Mouse (Mus musculus): Measurements from ENCODE around the gene Ebf1.

The Ebf1 gene

DNA sequence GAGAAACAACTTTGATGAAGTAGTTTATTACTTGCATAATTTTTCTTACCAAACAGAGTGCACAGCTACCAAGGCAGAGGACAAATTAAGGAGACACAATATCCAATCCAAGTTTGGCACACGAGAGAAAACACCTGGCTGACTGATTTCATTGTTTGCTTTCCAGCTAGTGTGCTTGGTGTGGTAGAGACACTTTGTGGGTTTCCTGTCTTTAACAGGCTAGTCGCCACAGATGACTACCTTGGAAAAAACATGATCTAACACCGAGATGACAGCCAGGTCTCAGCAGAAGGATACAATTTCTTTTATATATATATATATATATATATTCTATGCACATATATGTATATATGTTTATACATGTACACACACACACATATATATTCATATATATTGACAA, 332.0 kb downstream of the Ebf1 start:
- DNase-seq (ENCODE audit: low read depth, low spot score), result no peak

DNA sequence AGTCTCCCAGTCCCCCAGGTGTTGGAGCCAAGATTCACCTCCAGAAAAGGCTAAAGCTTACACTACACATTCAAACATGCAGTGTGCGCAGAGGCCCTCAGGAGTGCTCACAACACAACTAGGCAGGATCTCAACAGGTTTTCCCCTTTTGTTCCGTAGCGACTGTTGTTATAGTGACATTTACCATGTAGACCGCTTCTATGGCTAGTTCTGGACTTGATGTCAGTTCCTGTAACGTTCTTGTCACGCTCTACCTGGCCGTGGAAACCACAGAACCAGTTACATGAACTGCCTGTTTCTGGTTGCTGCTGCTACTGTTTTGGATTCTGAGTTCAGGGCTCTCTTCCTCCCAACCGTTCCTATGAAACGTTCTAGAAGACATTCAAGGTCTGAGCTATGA, 333.2 kb downstream of the Ebf1 start:
- no peak for DNase-seq (ENCODE audit: low read depth, low spot score)

DNA sequence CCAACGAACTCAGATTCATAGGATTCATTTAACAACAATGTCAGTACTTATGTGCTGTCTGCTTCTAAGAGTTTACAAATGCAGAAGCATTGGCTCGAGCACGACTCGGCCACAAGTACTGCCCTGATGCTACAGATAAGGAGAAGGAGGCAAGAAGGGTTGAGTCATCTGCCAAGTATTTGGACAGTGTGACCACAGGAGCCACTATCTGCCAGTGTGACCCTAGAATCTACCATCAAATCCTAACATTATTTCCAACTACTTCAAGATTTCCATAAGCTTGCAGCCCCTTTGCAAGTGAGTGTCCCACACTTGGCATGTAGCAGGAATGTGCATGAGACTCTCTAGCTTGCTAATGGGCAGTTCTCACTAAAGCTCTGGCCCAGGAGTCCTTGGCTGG, 334.4 kb downstream of the Ebf1 start:
- no peak for DNase-seq (ENCODE audit: low read depth, low spot score)

GRCm38 (mm10) chr11:44953337-44953736, 336.2 kb downstream of the Ebf1 start:
- no peak for DNase-seq (ENCODE audit: low read depth, low spot score)

- no peak for DNase-seq (ENCODE audit: low read depth, low spot score)
Observed at GRCm38 (mm10) chr11:44953863-44954262, 336.7 kb downstream of the Ebf1 start.

DNA sequence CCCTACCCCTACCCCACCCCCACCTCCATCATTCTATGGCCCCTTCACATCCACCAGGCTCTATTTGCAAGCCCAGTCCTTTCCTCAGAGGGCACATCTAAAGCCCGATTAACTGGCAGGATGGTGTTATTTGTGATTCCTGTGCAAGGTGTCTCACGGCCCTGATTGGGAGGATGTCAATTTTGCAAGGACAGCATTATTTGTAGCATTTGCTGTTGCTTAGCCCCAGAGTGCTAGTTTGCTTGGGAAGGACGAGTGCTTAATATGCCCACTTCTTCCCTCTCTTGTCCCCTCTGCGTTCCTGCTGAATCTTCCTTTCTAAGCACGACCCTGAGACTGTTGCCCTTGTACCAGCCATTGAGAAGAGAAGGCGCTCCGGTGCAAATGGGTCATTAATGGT, 337.2 kb downstream of the Ebf1 start:
- DNase-seq (ENCODE audit: low read depth, low spot score), result no peak

DNA sequence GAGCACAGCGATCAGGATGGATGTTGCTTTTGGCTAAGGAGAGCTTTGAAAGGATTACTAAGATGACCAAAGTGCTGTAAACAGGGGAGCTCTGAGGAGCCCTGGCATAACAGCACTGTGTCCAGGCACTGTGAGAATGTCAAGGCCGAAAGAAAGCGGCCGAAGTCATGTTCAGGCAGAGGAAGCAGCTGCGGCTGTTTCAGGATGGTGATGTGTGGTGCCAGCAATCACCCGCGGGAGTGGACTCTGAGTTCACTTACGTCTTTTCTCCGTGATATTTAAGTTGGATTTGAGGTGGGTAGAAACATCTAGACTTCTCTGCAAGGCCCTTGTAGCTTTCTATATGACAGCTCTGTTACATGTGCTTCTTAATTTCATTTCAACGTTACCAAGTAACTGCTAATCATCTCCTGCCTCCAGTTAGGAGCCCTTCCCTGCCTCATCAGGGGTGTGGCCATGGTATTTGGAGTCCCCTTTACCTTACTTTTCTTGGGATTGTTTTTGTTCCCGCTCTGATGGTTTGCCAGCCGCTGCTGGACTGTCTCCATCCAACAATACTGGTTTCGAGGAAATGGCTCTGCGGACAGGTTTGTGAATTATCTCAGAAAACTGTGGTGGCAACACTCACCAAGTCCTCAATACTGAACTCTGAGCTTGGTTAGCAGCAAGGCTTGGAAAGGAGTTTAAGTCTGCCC, 345.8 kb downstream of the Ebf1 start:
- DNase-seq (ENCODE audit: low read depth, low spot score), result no peak

DNA sequence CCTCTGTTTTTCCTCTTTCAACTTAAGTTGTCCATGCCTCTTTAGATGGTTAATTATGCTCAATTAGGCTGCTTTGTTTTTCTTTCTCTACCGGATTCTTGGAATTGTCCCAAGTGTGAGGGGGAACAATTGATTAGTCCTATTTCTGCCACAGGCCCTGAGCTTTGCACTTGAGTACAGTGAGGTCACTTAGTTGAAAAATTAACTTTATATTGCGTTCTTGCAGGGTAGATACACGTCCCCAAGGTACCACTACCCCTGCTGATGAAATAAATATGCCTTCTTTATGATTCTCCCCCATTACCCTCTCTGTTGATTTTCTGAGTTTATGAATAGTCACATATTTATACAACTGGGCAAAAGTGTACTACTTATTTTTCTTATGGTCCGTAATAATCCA, 351.9 kb downstream of the Ebf1 start:
- no peak for DNase-seq (ENCODE audit: low read depth, low spot score)

- no peak for DNase-seq (ENCODE audit: low read depth, low spot score)
Observed at GRCm38 (mm10) chr11:44974271-44974670, 357.2 kb downstream of the Ebf1 start.

- peak; percentile 14 for DNase-seq (ENCODE audit: low read depth, low spot score)
Observed at GRCm38 (mm10) chr11:44975151-44975550, 358.0 kb downstream of the Ebf1 start.

- DNase-seq (ENCODE audit: low read depth, low spot score), result no peak
Observed at GRCm38 (mm10) chr11:44976254-44976802, 359.2 kb downstream of the Ebf1 start.

GRCm38 (mm10) chr11:44977921-44978397, 360.8 kb downstream of the Ebf1 start:
- DNase-seq (ENCODE audit: low read depth, low spot score), result no peak

DNA sequence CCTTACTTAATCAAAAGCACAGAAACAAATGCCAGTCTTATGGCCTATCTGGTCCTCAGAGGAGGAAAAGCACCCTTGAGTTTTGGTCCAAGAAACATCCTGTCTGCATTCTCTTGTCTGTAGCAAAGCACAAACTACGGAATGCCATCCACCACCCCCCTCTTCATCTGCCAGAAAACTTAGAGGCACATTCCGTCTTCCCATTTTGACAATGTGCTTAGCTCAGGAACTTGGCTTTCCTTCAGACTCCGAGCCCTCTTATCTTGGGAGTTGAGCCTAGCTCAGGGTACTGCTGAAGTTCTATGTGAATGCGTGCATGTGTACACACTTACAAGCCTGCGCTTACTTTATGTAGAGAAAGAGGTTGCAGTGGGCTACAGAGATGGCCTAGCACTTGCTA, 362.3 kb downstream of the Ebf1 start:
- no peak for DNase-seq (ENCODE audit: low read depth, low spot score)

- DNase-seq (ENCODE audit: low read depth, low spot score), result peak; percentile 57
Observed at GRCm38 (mm10) chr11:44982225-44982624, 365.1 kb downstream of the Ebf1 start.

- DNase-seq (ENCODE audit: low read depth, low spot score), result no peak
Observed at GRCm38 (mm10) chr11:44983961-44984360, 366.8 kb downstream of the Ebf1 start.

DNA sequence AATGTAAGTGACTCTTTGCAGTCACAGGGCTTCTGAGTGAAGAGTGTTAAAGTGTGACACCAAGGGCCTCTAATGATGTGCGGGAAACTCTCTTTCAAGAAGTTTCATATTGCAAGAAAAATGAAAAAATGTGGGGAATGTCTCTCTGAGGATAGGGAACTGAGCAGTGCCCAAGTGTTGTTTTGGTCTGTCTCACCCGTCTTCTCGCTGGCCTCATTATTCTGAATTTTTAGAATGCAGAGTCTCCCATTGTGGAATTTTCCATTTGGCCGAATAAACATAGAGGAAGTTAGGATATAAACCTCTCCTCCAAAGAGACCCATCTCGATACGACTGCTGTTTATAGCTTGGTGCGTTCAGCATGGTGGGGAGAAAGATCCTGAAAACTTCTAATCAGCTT, 367.3 kb downstream of the Ebf1 start:
- DNase-seq (ENCODE audit: low read depth, low spot score), result no peak

DNA sequence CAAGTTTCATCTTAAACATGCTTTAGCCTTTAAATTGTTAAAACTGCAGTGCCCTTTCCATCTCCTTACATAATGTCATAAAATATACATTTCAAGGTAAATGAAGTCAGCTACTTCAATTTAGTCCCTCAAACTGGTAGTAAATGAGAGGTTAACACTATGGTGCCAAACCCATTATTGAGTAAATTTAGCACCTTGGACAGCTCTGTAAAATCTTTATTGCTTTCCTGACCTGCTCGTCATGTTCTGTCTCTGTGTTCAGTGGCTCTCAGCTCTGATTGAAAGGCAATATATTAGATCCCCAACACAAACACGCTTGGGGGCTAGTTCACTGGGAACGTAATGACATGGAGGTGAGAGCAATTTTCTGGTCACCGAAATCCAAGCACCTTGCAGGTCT, 370.7 kb downstream of the Ebf1 start:
- peak; percentile 20 for DNase-seq (ENCODE audit: low read depth, low spot score)

DNA sequence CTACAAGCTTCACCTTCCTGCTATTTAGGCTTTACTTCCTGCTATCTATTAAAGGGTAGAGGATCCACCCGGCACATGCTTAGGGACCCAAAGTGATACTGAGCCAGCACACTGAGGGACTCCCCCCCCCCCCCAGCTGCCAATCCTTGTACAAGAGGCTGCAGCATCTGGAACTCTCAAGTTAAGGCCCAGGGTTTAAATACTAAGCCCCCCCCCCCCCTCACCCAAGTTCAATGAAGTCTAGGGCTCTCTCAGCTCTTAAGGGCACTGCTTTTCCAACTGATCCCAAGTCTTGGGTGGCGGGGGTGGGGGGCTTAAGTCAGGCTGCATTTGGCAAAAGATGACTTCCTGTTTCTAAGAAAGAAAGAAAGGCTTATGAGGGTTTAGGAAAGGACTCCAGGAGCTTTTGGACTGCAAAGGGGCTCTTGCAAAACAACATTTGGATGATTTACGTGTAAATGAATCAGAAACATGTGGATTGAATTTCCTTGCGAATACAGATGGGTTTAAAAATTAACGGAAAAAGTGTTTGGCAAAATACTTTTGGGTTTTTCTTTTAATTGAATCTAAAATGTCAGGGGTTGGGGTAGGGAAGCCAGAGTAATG, 385.7 kb downstream of the Ebf1 start:
- DNase-seq (ENCODE audit: low read depth, low spot score), result no peak

DNA sequence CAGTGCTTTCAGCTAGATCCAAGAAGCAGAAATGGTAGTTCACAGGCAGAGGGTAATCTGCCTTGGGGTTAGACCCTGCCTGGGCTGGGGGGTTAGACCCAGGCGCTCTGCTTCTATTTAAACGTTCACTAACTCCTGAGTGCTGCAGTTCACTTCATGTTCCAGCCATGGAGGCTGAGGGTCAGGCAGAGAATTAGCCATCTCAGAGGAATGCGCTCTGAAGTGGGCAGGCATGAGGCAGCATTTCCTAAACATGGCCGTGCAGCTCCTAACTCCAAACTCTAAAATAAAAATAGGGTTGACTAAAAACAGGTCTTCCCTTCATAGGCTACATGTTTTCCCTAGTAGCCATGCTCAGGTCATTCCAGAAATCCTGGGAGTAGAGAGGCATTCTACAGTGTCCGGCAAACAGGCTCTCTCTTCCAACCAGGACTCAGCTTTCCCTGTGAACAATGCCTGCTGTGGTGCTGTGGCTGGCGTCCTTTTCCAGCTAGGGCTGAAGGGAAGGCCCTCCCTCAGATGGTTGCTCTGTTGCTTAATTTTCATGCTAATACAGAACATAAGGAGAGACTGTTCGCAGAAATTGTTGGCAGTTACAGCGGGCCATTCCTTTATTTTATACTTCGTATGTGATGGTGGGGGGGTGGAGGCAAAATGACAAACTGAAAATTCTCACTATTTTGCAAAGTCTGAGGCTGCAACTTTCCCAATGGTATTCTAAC, 386.8 kb downstream of the Ebf1 start:
- DNase-seq (ENCODE audit: low read depth, low spot score), result no peak

GRCm38 (mm10) chr11:45007311-45007710, 390.2 kb downstream of the Ebf1 start:
- no peak for DNase-seq (ENCODE audit: low read depth, low spot score)

- peak; percentile 76 for DNase-seq (ENCODE audit: low read depth, low spot score)
Observed at GRCm38 (mm10) chr11:45008078-45008477, 391.0 kb downstream of the Ebf1 start.

GRCm38 (mm10) chr11:45008760-45009159, 391.6 kb downstream of the Ebf1 start:
- DNase-seq (ENCODE audit: low read depth, low spot score), result no peak

DNA sequence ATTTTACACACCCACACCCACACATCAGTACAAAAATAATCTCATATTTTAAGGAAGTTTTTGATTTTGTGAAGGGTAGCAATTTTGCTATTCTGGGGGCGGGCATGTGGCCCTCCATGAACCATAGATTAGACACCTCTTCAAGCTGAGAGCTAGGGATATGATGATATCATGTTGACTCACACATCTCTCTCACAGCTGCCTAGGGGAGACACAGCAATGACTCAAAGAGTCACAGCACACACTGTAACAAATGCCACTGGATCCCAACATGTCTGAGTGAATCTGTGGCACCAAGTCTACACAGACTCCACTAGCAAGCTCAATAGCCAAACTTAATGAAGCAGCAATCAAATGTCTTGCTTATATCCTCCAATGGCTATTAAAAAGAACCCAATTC, 395.0 kb downstream of the Ebf1 start:
- DNase-seq (ENCODE audit: low read depth, low spot score), result no peak
